Mouse (Mus musculus) splenic B cell, adult 2 months (primary cell): ENCODE results near the gene Plcd3.

Experiments used
- DNase-seq: peaks from one replicate; pipeline ENCODE4 v3.0.0-alpha.2; 2011; ENCODE audit warnings: low read depth, low spot score
- H3K27me3 ChIP-seq: 2 replicates; pipeline ENCODE4 v1.6.1; 2012; ENCODE audit warnings: mild to moderate bottlenecking, low read length, moderate library complexity, mixed read lengths; ENCODE audit not compliant: control insufficient read depth, poor library complexity, insufficient read depth, severe bottlenecking
- H3K36me3 ChIP-seq: 2 replicates; pipeline ENCODE4 v1.6.1; 2012; ENCODE audit warnings: mild to moderate bottlenecking, low read length, moderate library complexity, mixed read lengths; ENCODE audit not compliant: control insufficient read depth, poor library complexity, insufficient read depth, severe bottlenecking

Gene Plcd3

GRCm38 (mm10) chr11:103043982-103044381 lies 57.5 kb downstream of the Plcd3 start:
- no peaks in the 10 kb centered on the region for H3K27me3 ChIP-seq
- H3K36me3 ChIP-seq: peaks cover 14% of the 10 kb centered on the region
- no peak for DNase-seq

- Histone ChIP-seq H3K36me3 (peaks cover 14% of the 10 kb centered on the region), H3K27me3 (no peaks in the 10 kb centered on the region)
- no peak for DNase-seq
Measured at GRCm38 (mm10) chr11:103042828-103043227, 58.6 kb downstream of the Plcd3 start.

GRCm38 (mm10) chr11:103038037-103038436 lies 63.4 kb downstream of the Plcd3 start:
- Histone ChIP-seq H3K27me3 (no peaks in the 10 kb centered on the region), H3K36me3 (no peaks in the 10 kb centered on the region; the same call in 1 of the 2 replicates)
- no peak for DNase-seq

GRCm38 (mm10) chr11:103036881-103037465 lies 64.5 kb downstream of the Plcd3 start:
- DNase-seq: no peak
- H3K36me3 ChIP-seq: no peaks in the 10 kb centered on the region
- no peaks in the 10 kb centered on the region for H3K27me3 ChIP-seq

GRCm38 (mm10) chr11:103035007-103035406 lies 66.5 kb downstream of the Plcd3 start:
- Histone ChIP-seq H3K36me3 (peaks cover 2% of the 10 kb centered on the region), H3K27me3 (no peaks in the 10 kb centered on the region)
- no peak for DNase-seq

GRCm38 (mm10) chr11:103033030-103033429 lies 68.4 kb downstream of the Plcd3 start:
- H3K27me3 ChIP-seq: no peaks in the 10 kb centered on the region
- H3K36me3 ChIP-seq: peaks cover 2% of the 10 kb centered on the region
- no peak for DNase-seq

- peak; percentile 97 for DNase-seq
- Histone ChIP-seq H3K36me3 (peaks cover 3% of the 10 kb centered on the region), H3K27me3 (no peaks in the 10 kb centered on the region)
Measured at GRCm38 (mm10) chr11:103028176-103028891, 73.1 kb downstream of the Plcd3 start, which contains the start of the genes Nmt1 and Dcakd. TSS of gene Nmt1 (plus strand) at chr11:103028190. TSS of gene Dcakd (minus strand) at chr11:103028333.

GRCm38 (mm10) chr11:103027570-103028175 lies 73.8 kb downstream of the Plcd3 start:
- no peaks in the 10 kb centered on the region for H3K27me3 ChIP-seq
- H3K36me3 ChIP-seq: peaks cover 3% of the 10 kb centered on the region
- DNase-seq: peak; percentile 15

GRCm38 (mm10) chr11:103026901-103027300 lies 74.6 kb downstream of the Plcd3 start:
- peaks cover 3% of the 10 kb centered on the region for H3K36me3 ChIP-seq
- H3K27me3 ChIP-seq: no peaks in the 10 kb centered on the region
- DNase-seq: no peak

GRCm38 (mm10) chr11:103023974-103024373 lies 77.5 kb downstream of the Plcd3 start:
- DNase-seq: no peak
- 0 out of 2 replicates have a peak, but pooled peaks cover 1% of the 10 kb centered on the region for H3K36me3 ChIP-seq
- no peaks in the 10 kb centered on the region for H3K27me3 ChIP-seq

- DNase-seq: no peak
- Histone ChIP-seq H3K36me3 (no peaks in the 10 kb centered on the region), H3K27me3 (no peaks in the 10 kb centered on the region)
Measured at GRCm38 (mm10) chr11:103020713-103021335, 80.6 kb downstream of the Plcd3 start.
